ENCODE assay signal across 23 mouse cellular contexts in the genomic region with DNA sequence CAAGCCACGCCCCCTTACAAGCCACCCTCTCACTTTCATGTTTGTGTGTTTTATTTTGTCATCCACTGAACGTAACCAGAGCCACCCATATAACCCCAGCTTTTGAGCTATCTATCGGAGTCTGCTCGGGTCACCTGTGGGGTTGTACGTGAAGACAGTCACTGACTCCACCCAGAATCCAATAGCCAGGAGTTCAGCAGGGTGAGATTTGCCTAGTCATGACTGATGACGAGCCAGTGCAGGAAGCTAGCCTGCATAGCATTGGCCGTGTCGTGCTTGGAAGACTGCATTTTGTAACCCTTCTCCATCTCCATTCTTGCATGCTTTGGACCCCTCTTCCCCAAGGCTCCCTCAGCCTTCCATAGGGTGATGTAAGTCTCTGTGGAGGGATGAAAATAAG.
DNase-seq lines count a peak whose midpoint lies in the region; ATAC-seq and TF ChIP-seq lines count a peak whose summit lies in the region.
"Had no signal": no experiment of that assay in that cellular context is flagged by ENCODE, and none has a peak within 500 bp of the region (broad histone marks: within the 10 kb centered on the region; RNA-seq: fewer than 3 reads in every experiment).

No protein-coding gene starts in this region.

- H3K4me1 ChIP-seq in kidney, postnatal 0 days (replicated peaks; ENCODE audit: insufficient read depth, low read length) = no peaks in the 10 kb centered on the region
- H3K4me1 ChIP-seq: embryonic facial prominence, embryonic 15.5 days; heart, embryonic 10.5 days had no signal

- WGBS in kidney, postnatal 0 days = 68% methylated on average over 8 of the region's 8 CpGs

- no peaks in the 10 kb centered on the region for H3K27me3 ChIP-seq in kidney, postnatal 0 days (ENCODE audit: insufficient read depth, low read length)
- H3K27me3 ChIP-seq: embryonic facial prominence, embryonic 15.5 days; forebrain, embryonic 15.5 days had no signal

- 0 out of 2 replicates have a peak, but pooled peaks have one; percentile 21 for ATAC-seq in kidney, postnatal 0 days (replicated peaks; ENCODE audit: low FRiP score, low read depth)
- peak; percentile 80 for ATAC-seq in megakaryocyte progenitor cell, adult 5-6 weeks (replicated peaks; ENCODE audit: poor library complexity)
- ATAC-seq: forebrain, embryonic 15.5 days had no signal

- TF ChIP-seq CTCF in kidney, postnatal 0 days (IDR thresholded peaks at IDR 0.05; ENCODE audit: low read depth) = no peak

- H3K36me3 ChIP-seq in kidney, postnatal 0 days (ENCODE audit: insufficient read depth, low read length) = no peaks in the 10 kb centered on the region
- H3K36me3 ChIP-seq: embryonic facial prominence, embryonic 15.5 days; forebrain, embryonic 15.5 days; G1E; heart, embryonic 10.5 days; hindbrain, embryonic 10.5 days had no signal

- DNase-seq in kidney, postnatal 0 days (ENCODE audit: low spot score) = no peak
- DNase-seq in kidney, postnatal 14 days = no peak
- peak; percentile 13 for DNase-seq in ovary, postnatal 36 days (ENCODE audit: low spot score)
- no peak for DNase-seq in ovary, postnatal 14 days (ENCODE audit: low spot score)
- peak; percentile 34 for DNase-seq in R1 (ENCODE audit: low read depth, low spot score)
- DNase-seq in urinary bladder, postnatal 4 days (ENCODE audit: low spot score in 2 of 2) = no peak
- DNase-seq in urinary bladder, postnatal 25 days (ENCODE audit: low spot score) = no peak
- DNase-seq: adrenal gland, postnatal 25 days; cerebellum, adult 18-20 months; cerebellum, adult 9-11 months; cerebellum, postnatal 36 days; embryo, embryonic 11 days; gastrocnemius, postnatal 36 days; heart, adult 18-20 months; heart, postnatal 14 days had no signal

- H3K4me2 ChIP-seq in kidney, postnatal 0 days (ENCODE audit: low read length) = no peak overlapping the region
- H3K4me2 ChIP-seq: embryonic facial prominence, embryonic 15.5 days; forebrain, embryonic 15.5 days; hindbrain, embryonic 14.5 days had no signal

- no peak overlapping the region for H3K27ac ChIP-seq in kidney, postnatal 0 days
- H3K27ac ChIP-seq: embryonic facial prominence, embryonic 15.5 days; forebrain, embryonic 15.5 days; heart, embryonic 10.5 days; hindbrain, embryonic 10.5 days; hindbrain, embryonic 14.5 days had no signal

- H3K4me3 ChIP-seq in kidney, postnatal 0 days (replicated peaks; ENCODE audit: low read depth, low read length) = no peak overlapping the region
- H3K4me3 ChIP-seq: embryonic facial prominence, embryonic 15.5 days; erythroblast, embryonic 14.5 days; forebrain, embryonic 15.5 days; heart, embryonic 10.5 days; hindbrain, embryonic 10.5 days had no signal

- no peak overlapping the region for H3K9ac ChIP-seq in kidney, postnatal 0 days (ENCODE audit: low read depth, low read length)
- H3K9ac ChIP-seq: embryonic facial prominence, embryonic 15.5 days; forebrain, embryonic 15.5 days; hindbrain, embryonic 14.5 days had no signal

- H3K9me3 ChIP-seq in kidney, postnatal 0 days (replicated peaks; ENCODE audit: low read length) = no peaks in the 10 kb centered on the region
- H3K9me3 ChIP-seq: embryonic facial prominence, embryonic 15.5 days; forebrain, embryonic 15.5 days; heart, embryonic 10.5 days; hindbrain, embryonic 10.5 days had no signal

Comparison
In these comparisons a context has a peak if more than half of its experiments do, and no peak if none do; other contexts are left out.
1. DNase-seq: peak in ovary, postnatal 36 days (single experiment) and R1 (single experiment); none in kidney, postnatal 0 days (single experiment), kidney, postnatal 14 days (single experiment), ovary, postnatal 14 days (single experiment), urinary bladder, postnatal 4 days (0 of 2) and urinary bladder, postnatal 25 days (single experiment).